Mouse (Mus musculus) olfactory bulb, adult 2 months (tissue): ENCODE results near the gene Tigd3.

Source experiments
- CTCF ChIP-seq: fragments of 200-500 bp; IDR thresholded peaks from 2 replicates; pipeline ENCODE4 v1.5.1; 2012; ENCODE audit warnings: low read depth, mild to moderate bottlenecking, low read length, moderate library complexity; ENCODE audit not compliant: insufficient read depth
- POLR2A ChIP-seq: fragments of 200-500 bp; IDR thresholded peaks from 2 replicates; pipeline ENCODE4 v1.6.1; 2012; ENCODE audit warnings: mild to moderate bottlenecking, low read depth, low read length, moderate library complexity; ENCODE audit not compliant: insufficient read depth

DNA sequence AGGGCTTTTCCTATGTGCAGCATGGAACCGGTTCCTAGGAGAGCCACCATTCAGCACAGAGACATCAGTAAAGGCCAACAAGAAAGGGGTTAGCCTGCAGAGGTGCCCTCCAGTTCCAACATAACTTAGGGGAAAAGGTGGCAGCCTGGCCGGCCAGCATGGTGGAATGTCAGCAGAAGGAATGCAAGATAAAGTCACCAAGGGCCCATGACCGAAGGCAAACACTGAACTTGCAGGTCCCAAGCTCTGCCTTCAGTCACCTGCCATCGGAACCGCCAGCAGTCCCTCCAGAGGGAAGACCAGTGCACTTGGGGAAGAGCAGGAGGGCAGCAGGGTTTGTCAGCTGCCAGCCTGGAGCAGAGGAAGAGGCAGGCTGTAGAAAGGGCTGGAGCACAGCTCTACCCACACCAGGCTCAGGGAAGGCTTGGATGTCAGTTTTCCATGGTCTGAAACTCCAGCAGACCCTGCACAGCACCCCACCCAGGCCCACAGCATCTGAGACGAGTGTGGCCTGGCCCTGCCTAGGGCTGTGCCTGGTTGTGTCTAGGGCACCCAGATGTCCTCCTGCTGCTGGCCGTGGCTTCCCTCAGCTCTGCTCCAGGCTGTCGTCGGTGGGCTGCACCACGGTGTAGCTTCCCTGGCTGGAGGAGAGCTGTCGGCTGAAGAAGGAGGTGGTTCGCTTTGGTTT, 41.8 kb downstream of the Tigd3 start:
- TF ChIP-seq CTCF (no peak), POLR2A (no peak)
